Mouse (Mus musculus): ENCODE results near the gene B3gnt9. TPM values are rescaled to one million over a fixed set of nuclear protein-coding genes. Genes with fewer than 3 reads are reported as not detected.
"Not testable (repeated sequence)": the region's sequence is repeated elsewhere in the genome, so short reads cannot be mapped to it uniquely, and the experiment has no call there.

The B3gnt9 gene
- 1 to 10 TPM; 2.7 to 3.2 TPM for total RNA-seq (2021)
- long read RNA-seq, experiment 1, partial matches to known transcripts = 0 of 3 reads
- long read RNA-seq, experiment 1, other reads (novel, unspliced or antisense) = 0 of 3 reads
- long read RNA-seq, experiment 2, transcript B3gnt9-201 (2 exons, 2,325 nt) = minor isoform, 6 of 14 reads
- long read RNA-seq, experiment 2, transcript B3gnt9-202 (1 exons, 2,516 nt) = major isoform, 8 of 14 reads
- long read RNA-seq, experiment 2, partial matches to known transcripts = 0 of 14 reads
- long read RNA-seq, experiment 2, other reads (novel, unspliced or antisense) = 0 of 14 reads

- DNase-seq (ENCODE audit: low spot score in 2 of 2) = peak in 1 of 2 experiments; percentile 42
Measured at GRCm38 (mm10) chr8:105254966-105255350, at the start of gene B3gnt9. B3gnt9 (minus strand) TSS chr8:105255153.

- no peak for DNase-seq (ENCODE audit: low spot score in 2 of 2)
Measured at GRCm38 (mm10) chr8:105303874-105304273, 48.9 kb upstream of the B3gnt9 start.

GRCm38 (mm10) chr8:105303396-105303795 lies 48.4 kb upstream of the B3gnt9 start:
- DNase-seq (ENCODE audit: low spot score in 2 of 2) = no peak

GRCm38 (mm10) chr8:105299962-105300361 lies 45.0 kb upstream of the B3gnt9 start:
- no peak for DNase-seq (ENCODE audit: low spot score in 2 of 2)

GRCm38 (mm10) chr8:105298351-105299252 lies 43.6 kb upstream of the B3gnt9 start:
- no peak for DNase-seq (ENCODE audit: low spot score in 2 of 2)

- peak; percentile 85 to 87 for DNase-seq (ENCODE audit: low spot score in 2 of 2)
Measured at GRCm38 (mm10) chr8:105297511-105298192, 42.7 kb upstream of the B3gnt9 start, which contains the start of gene E2f4. E2f4 (plus strand) TSS chr8:105297663.

- peak in 1 of 2 experiments; percentile 52 for DNase-seq (ENCODE audit: low spot score in 2 of 2)
Measured at GRCm38 (mm10) chr8:105295895-105296573, 41.1 kb upstream of the B3gnt9 start, which contains the start of gene Exoc3l. Exoc3l (minus strand) TSS chr8:105296101.

- no peak for DNase-seq (ENCODE audit: low spot score in 2 of 2)
Measured at GRCm38 (mm10) chr8:105295256-105295655, 40.3 kb upstream of the B3gnt9 start.

- DNase-seq (ENCODE audit: low spot score in 2 of 2) = no peak
Measured at GRCm38 (mm10) chr8:105294776-105295175, 39.8 kb upstream of the B3gnt9 start.

- DNase-seq (ENCODE audit: low spot score in 2 of 2) = no peak
Measured at GRCm38 (mm10) chr8:105293405-105293804, 38.5 kb upstream of the B3gnt9 start.

GRCm38 (mm10) chr8:105292471-105292870 lies 37.5 kb upstream of the B3gnt9 start:
- DNase-seq (ENCODE audit: low spot score in 2 of 2) = no peak

- DNase-seq (ENCODE audit: low spot score in 2 of 2) = not testable (repeated sequence)
Measured at GRCm38 (mm10) chr8:105291802-105292201, 36.8 kb upstream of the B3gnt9 start.

- DNase-seq (ENCODE audit: low spot score in 2 of 2) = not testable (repeated sequence)
Measured at GRCm38 (mm10) chr8:105291364-105291763, 36.4 kb upstream of the B3gnt9 start.

GRCm38 (mm10) chr8:105290554-105291314 lies 35.8 kb upstream of the B3gnt9 start:
- peak; percentile 89 to 93 for DNase-seq (ENCODE audit: low spot score in 2 of 2)

GRCm38 (mm10) chr8:105289805-105290460 lies 35.0 kb upstream of the B3gnt9 start, which contains the start of gene 4931428F04Rik:
4931428F04Rik (minus strand) TSS chr8:105289864.
- no peak for DNase-seq (ENCODE audit: low spot score in 2 of 2)

GRCm38 (mm10) chr8:105288958-105289732 lies 34.2 kb upstream of the B3gnt9 start:
- DNase-seq (ENCODE audit: low spot score in 2 of 2) = peak; percentile 90 to 92

- no peak for DNase-seq (ENCODE audit: low spot score in 2 of 2)
Measured at GRCm38 (mm10) chr8:105288231-105288630, 33.3 kb upstream of the B3gnt9 start.

GRCm38 (mm10) chr8:105286907-105287306 lies 32.0 kb upstream of the B3gnt9 start:
- DNase-seq (ENCODE audit: low spot score in 2 of 2) = no peak
